ENCODE assay signal across 8 mouse cellular contexts in genomic region chr1:36072588-36073556, GRCm38 (mm10). TPM values are rescaled to one million over a fixed set of nuclear protein-coding genes. Genes with fewer than 3 reads are reported as not detected.
DNase-seq lines count a peak whose midpoint lies in the region; ATAC-seq lines count a peak whose summit lies in the region.

No protein-coding gene starts in this region.

- no peak for DNase-seq in heart, adult 18-20 months
- DNase-seq in MN1 (ENCODE audit: low spot score), result peak; percentile 49
- peak; percentile 80 for DNase-seq in midbrain, embryonic 11.5 days (ENCODE audit: low spot score, missing footprints)
- no peak for DNase-seq in layer of hippocampus, postnatal 36 days
- no peak for DNase-seq in gastrocnemius, adult 8-10 months (ENCODE audit: low spot score in 2 of 2)
- no peak for DNase-seq in left cerebral cortex, postnatal 36 days (ENCODE audit: low spot score in 2 of 2)

- no peaks in the 10 kb centered on the region for H3K9me3 ChIP-seq in heart, embryonic 12.5 days (replicated peaks)
- H3K9me3 ChIP-seq in hindbrain, embryonic 12.5 days (replicated peaks), result no peaks in the 10 kb centered on the region
- no peaks in the 10 kb centered on the region for H3K9me3 ChIP-seq in midbrain, embryonic 11.5 days (ENCODE audit: control insufficient read depth, low read length)

- intact Hi-C loops in left cerebral cortex, postnatal 36 days (cut with DNase I), result no loop called here

- no peak for ATAC-seq in heart, embryonic 12.5 days (ENCODE audit: insufficient number of reproducible peaks, low FRiP score)
- no peak for ATAC-seq in hindbrain, embryonic 12.5 days (ENCODE audit: low FRiP score)
- ATAC-seq in midbrain, embryonic 11.5 days (ENCODE audit: low FRiP score), result no peak

- H3K27ac ChIP-seq in heart, embryonic 12.5 days (ENCODE audit: poor library complexity, severe bottlenecking), result 0 out of 2 replicates have a peak overlapping the region, but pooled peaks have one; percentile 17
- H3K27ac ChIP-seq in hindbrain, embryonic 12.5 days, result no peak overlapping the region
- no peak overlapping the region for H3K27ac ChIP-seq in midbrain, embryonic 11.5 days (ENCODE audit: low read depth, low read length)

- no peak overlapping the region for H3K4me3 ChIP-seq in heart, embryonic 12.5 days
- no peak overlapping the region for H3K4me3 ChIP-seq in hindbrain, embryonic 12.5 days
- H3K4me3 ChIP-seq in midbrain, embryonic 11.5 days (ENCODE audit: low read depth, low read length), result no peak overlapping the region

- no peaks in the 10 kb centered on the region for H3K27me3 ChIP-seq in heart, embryonic 12.5 days (replicated peaks)
- H3K27me3 ChIP-seq in hindbrain, embryonic 12.5 days, result no peaks in the 10 kb centered on the region
- no peaks in the 10 kb centered on the region for H3K27me3 ChIP-seq in midbrain, embryonic 11.5 days (ENCODE audit: control insufficient read depth, insufficient read depth, low read length)

- H3K4me1 ChIP-seq in heart, embryonic 12.5 days (replicated peaks), result peaks cover 86% of the 10 kb centered on the region
- H3K4me1 ChIP-seq in hindbrain, embryonic 12.5 days, result peaks cover 80% of the 10 kb centered on the region
- peaks cover 47% of the 10 kb centered on the region for H3K4me1 ChIP-seq in midbrain, embryonic 11.5 days (ENCODE audit: control insufficient read depth, insufficient read depth, low read length)

- H3K9ac ChIP-seq in heart, embryonic 12.5 days, result no peak overlapping the region
- peak overlapping the region; percentile 35; the same call in 1 of the 2 replicates for H3K9ac ChIP-seq in hindbrain, embryonic 12.5 days
- H3K9ac ChIP-seq in midbrain, embryonic 11.5 days (ENCODE audit: low read length), result peak overlapping the region; percentile 12; the same call in 1 of the 2 replicates

- 53% methylated on average over 11 of the region's 11 CpGs for WGBS in heart, embryonic 12.5 days
- 68% methylated on average over 11 of the region's 11 CpGs for WGBS in hindbrain, embryonic 12.5 days
- 66% methylated on average over 11 of the region's 11 CpGs for WGBS in midbrain, embryonic 11.5 days

- peak overlapping the region; percentile 34; the same call in 1 of the 2 replicates for H3K4me2 ChIP-seq in heart, embryonic 12.5 days
- H3K4me2 ChIP-seq in hindbrain, embryonic 12.5 days (replicated peaks), result peak overlapping the region; percentile 97
- H3K4me2 ChIP-seq in midbrain, embryonic 11.5 days, result peak overlapping the region; percentile 30

- peaks cover 31% of the 10 kb centered on the region for H3K36me3 ChIP-seq in heart, embryonic 12.5 days
- no peaks in the 10 kb centered on the region; the same call in 1 of the 2 replicates for H3K36me3 ChIP-seq in hindbrain, embryonic 12.5 days
- H3K36me3 ChIP-seq in midbrain, embryonic 11.5 days (ENCODE audit: control insufficient read depth, insufficient read depth, low read length), result 0 out of 2 replicates have a peak, but pooled peaks cover 4% of the 10 kb centered on the region

RNA-seq across cellular contexts. Expression of gene Hs6st1, which starts 4.7 kb away (rescaled TPM):
- polyA plus RNA-seq in heart, embryonic 12.5 days (2016; fragmentation: Nextera tagmentation; extraction: Ambion mirVana), result 13.0 and 15.3 TPM in 2 replicates
- total RNA-seq in heart, adult 18-20 months (2021), result 10 to 100 TPM; 19.7 to 21.3 TPM
- polyA plus RNA-seq in hindbrain, embryonic 12.5 days (2016; fragmentation: Nextera tagmentation; extraction: Ambion mirVana), result 20.5 and 22.0 TPM in 2 replicates
- 16.7 and 20.3 TPM in 2 replicates for polyA plus RNA-seq in midbrain, embryonic 11.5 days (2014; fragmentation: Nextera tagmentation; extraction: Ambion mirVana)
- total RNA-seq in layer of hippocampus, postnatal 36 days (2021), result 10 to 100 TPM; 38.7 to 39.9 TPM
- 10 to 100 TPM; 19.3 to 23.2 (median 20.8) TPM for total RNA-seq in gastrocnemius, adult 8-10 months (2022)
- 10 to 100 TPM; 56.1 to 58.6 TPM for total RNA-seq in left cerebral cortex, postnatal 36 days (2021)

Comparison
In these comparisons a context has a peak if more than half of its experiments do, and no peak if none do; other contexts are left out.
1. H3K4me2 ChIP-seq: peak in every context shown above with its lines; median percentile 97 in hindbrain, embryonic 12.5 days; 34 in heart, embryonic 12.5 days; 30 in midbrain, embryonic 11.5 days.
2. DNase-seq: peak in MN1 (single experiment) and midbrain, embryonic 11.5 days (single experiment); none in heart, adult 18-20 months (0 of 2), layer of hippocampus, postnatal 36 days (0 of 2), gastrocnemius, adult 8-10 months (0 of 2) and left cerebral cortex, postnatal 36 days (0 of 2).